ENCODE assay signal across 27 mouse cellular contexts in the genomic region with DNA sequence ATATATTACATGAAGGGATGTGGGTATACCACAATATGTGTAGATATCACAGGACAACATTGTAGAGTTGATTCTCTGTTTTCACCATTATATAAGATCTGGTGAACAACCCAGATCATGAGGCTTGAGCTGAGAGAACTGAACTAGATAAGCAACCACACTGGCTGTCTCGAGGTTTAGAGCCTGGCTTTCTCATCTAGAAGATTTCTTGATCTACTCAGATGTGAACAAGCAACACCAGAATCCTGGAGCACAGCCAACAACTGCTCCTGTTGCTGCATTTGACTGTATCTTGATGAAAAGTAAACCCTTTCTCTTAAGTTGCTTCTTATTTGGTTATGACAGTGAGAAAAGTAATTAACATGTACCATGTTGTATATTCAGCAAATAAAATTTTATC.
DNase-seq lines count a peak whose midpoint lies in the region; ATAC-seq and TF ChIP-seq lines count a peak whose summit lies in the region.
"Had no signal": no experiment of that assay in that cellular context is flagged by ENCODE, and none has a peak within 500 bp of the region (broad histone marks: within the 10 kb centered on the region; RNA-seq: fewer than 3 reads in every experiment).

No protein-coding gene starts in this region.

- no peak for TF ChIP-seq CTCF in MEL (IDR thresholded peaks at IDR 0.05 in 2 of 3, conservative IDR thresholded peaks at IDR 0.05 in 1 of 3; ENCODE audit: control insufficient read depth in 1 of 3, insufficient read depth in 1 of 3, low read depth in 2 of 3, low read length in 3 of 3, poor library complexity in 1 of 3, severe bottlenecking in 1 of 3)

- TF ChIP-seq EP300 in MEL (IDR thresholded peaks at IDR 0.05; ENCODE audit: low read depth in 1 of 2, low read length in 2 of 2), result peak; percentile 57 to 63; a peak in 3 of 4 replicates

- H3K4me1 ChIP-seq in forebrain, embryonic 14.5 days (ENCODE audit: control insufficient read depth, insufficient read depth, low read length), result no peaks in the 10 kb centered on the region
- H3K4me1 ChIP-seq in forebrain, embryonic 13.5 days, result no peaks in the 10 kb centered on the region
- peaks cover 0 to 9% of the 10 kb centered on the region in 2 experiments; a peak in 2 of 4 replicates for H3K4me1 ChIP-seq in MEL (ENCODE audit: control insufficient read depth in 1 of 2, insufficient read depth in 2 of 2, low read length in 2 of 2)
- H3K4me1 ChIP-seq: embryonic facial prominence, embryonic 13.5 days; embryonic facial prominence, embryonic 15.5 days; forebrain, embryonic 10.5 days; forebrain, embryonic 12.5 days had no signal

- H3K27ac ChIP-seq in forebrain, embryonic 14.5 days (ENCODE audit: low read depth, low read length), result no peak overlapping the region
- H3K27ac ChIP-seq in forebrain, embryonic 13.5 days, result no peak overlapping the region
- no peak overlapping the region for H3K27ac ChIP-seq in MEL (ENCODE audit: control insufficient read depth, low read depth, low read length)
- H3K27ac ChIP-seq: embryonic facial prominence, embryonic 13.5 days; embryonic facial prominence, embryonic 15.5 days; forebrain, embryonic 10.5 days; forebrain, embryonic 12.5 days had no signal

- ATAC-seq in forebrain, embryonic 14.5 days, result no peak
- no peak for ATAC-seq in forebrain, embryonic 13.5 days
- ATAC-seq: activated CD4-positive, CD25-positive, alpha-beta regulatory T cell, adult 4 months; CD4-positive, CD25-positive, alpha-beta regulatory T cell, adult 4 months; forebrain, embryonic 16.5 days; Patski had no signal

- H3K4me3 ChIP-seq in forebrain, embryonic 14.5 days (ENCODE audit: low read depth, low read length), result no peak overlapping the region
- no peak overlapping the region for H3K4me3 ChIP-seq in forebrain, embryonic 13.5 days
- no peak overlapping the region for H3K4me3 ChIP-seq in MEL (ENCODE audit: control insufficient read depth in 1 of 2, insufficient read depth in 1 of 2, low read depth in 2 of 2, low read length in 2 of 2)
- H3K4me3 ChIP-seq: embryonic facial prominence, embryonic 13.5 days; embryonic facial prominence, embryonic 15.5 days; erythroblast, embryonic 14.5 days; forebrain, embryonic 10.5 days; forebrain, embryonic 12.5 days had no signal

- no peaks in the 10 kb centered on the region for H3K27me3 ChIP-seq in forebrain, embryonic 14.5 days (replicated peaks; ENCODE audit: control insufficient read depth, insufficient read depth, low read length)
- no peaks in the 10 kb centered on the region for H3K27me3 ChIP-seq in forebrain, embryonic 13.5 days
- no peaks in the 10 kb centered on the region for H3K27me3 ChIP-seq in MEL (ENCODE audit: control insufficient read depth in 1 of 2, insufficient read depth in 2 of 2, low read length in 2 of 2)
- H3K27me3 ChIP-seq: CH12.LX; embryonic facial prominence, embryonic 13.5 days; embryonic facial prominence, embryonic 15.5 days; forebrain, embryonic 12.5 days; Patski had no signal

- H3K4me2 ChIP-seq in forebrain, embryonic 14.5 days (ENCODE audit: low read length), result no peak overlapping the region
- H3K4me2 ChIP-seq in forebrain, embryonic 13.5 days, result no peak overlapping the region
- H3K4me2 ChIP-seq: embryonic facial prominence, embryonic 13.5 days; embryonic facial prominence, embryonic 15.5 days; forebrain, embryonic 12.5 days had no signal

- peak; percentile 5 for DNase-seq in forebrain, embryonic 14.5 days (ENCODE audit: low spot score)
- DNase-seq in A20 (ENCODE audit: low read depth, low spot score) (peak; percentile 10), MEL (ENCODE audit: low read depth, low spot score) (peak; percentile 84)
- DNase-seq in brain, adult 2 months (ENCODE audit: low read depth, low spot score), result peak; percentile 6
- DNase-seq in ovary, postnatal 36 days (ENCODE audit: low spot score), result no peak
- no peak for DNase-seq in right cerebral cortex, postnatal 10 days (ENCODE audit: low spot score in 2 of 2)
- DNase-seq: adrenal gland, adult 8-10 months; adrenal gland, postnatal 14 days; adrenal gland, postnatal 36 days; B cell, adult 2 months; cerebellum, adult 11 months; cerebellum, adult 2 months; cerebellum, adult 9-10 months; cerebellum, postnatal 36 days; embryo, embryonic 11 days had no signal

- TF ChIP-seq POLR2A in MEL (IDR thresholded peaks at IDR 0.05; ENCODE audit: control insufficient read depth in 1 of 2, insufficient read depth in 1 of 2, low read depth in 1 of 2, low read length in 2 of 2, poor library complexity in 1 of 2), result no peak

- TF ChIP-seq RAD21 in MEL (IDR thresholded peaks at IDR 0.05; ENCODE audit: low read depth, low read length), result no peak

- H3K9ac ChIP-seq in forebrain, embryonic 14.5 days (ENCODE audit: low read length), result no peak overlapping the region
- no peak overlapping the region for H3K9ac ChIP-seq in forebrain, embryonic 13.5 days
- H3K9ac ChIP-seq in MEL (ENCODE audit: control insufficient read depth, low read depth, low read length, poor library complexity, severe bottlenecking), result no peak overlapping the region
- H3K9ac ChIP-seq: embryonic facial prominence, embryonic 13.5 days; embryonic facial prominence, embryonic 15.5 days; forebrain, embryonic 12.5 days had no signal

- H3K36me3 ChIP-seq in forebrain, embryonic 14.5 days (ENCODE audit: control insufficient read depth, insufficient read depth, low read length), result no peaks in the 10 kb centered on the region
- no peaks in the 10 kb centered on the region for H3K36me3 ChIP-seq in forebrain, embryonic 13.5 days (ENCODE audit: poor library complexity, severe bottlenecking)
- H3K36me3 ChIP-seq in MEL (ENCODE audit: control insufficient read depth in 1 of 2, insufficient read depth in 2 of 2, low read length in 2 of 2), result peaks cover 0 to 2% of the 10 kb centered on the region in 2 experiments; a peak in 1 of 4 replicates
- H3K36me3 ChIP-seq: embryonic facial prominence, embryonic 13.5 days; embryonic facial prominence, embryonic 15.5 days; forebrain, embryonic 10.5 days; forebrain, embryonic 12.5 days; G1E had no signal

- no peaks in the 10 kb centered on the region for H3K79me2 ChIP-seq in MEL (ENCODE audit: control insufficient read depth, insufficient read depth, low read length, poor library complexity)

- 46% methylated on average over 1 of the region's 1 CpGs for WGBS in forebrain, embryonic 14.5 days
- 68% methylated on average over 1 of the region's 1 CpGs for WGBS in forebrain, embryonic 13.5 days

- H3K9me3 ChIP-seq in forebrain, embryonic 14.5 days (replicated peaks; ENCODE audit: control insufficient read depth, low read length), result no peaks in the 10 kb centered on the region
- no peaks in the 10 kb centered on the region for H3K9me3 ChIP-seq in forebrain, embryonic 13.5 days (replicated peaks)
- no peaks in the 10 kb centered on the region for H3K9me3 ChIP-seq in MEL (replicated peaks; ENCODE audit: insufficient read depth, low read length)
- H3K9me3 ChIP-seq: embryonic facial prominence, embryonic 13.5 days; embryonic facial prominence, embryonic 15.5 days; forebrain, embryonic 10.5 days; forebrain, embryonic 12.5 days had no signal

TF ChIP-seq in MEL, 35 proteins besides CTCF, POLR2A, EP300 and RAD21:
- TF ChIP-seq RCOR1 (IDR thresholded peaks at IDR 0.05; ENCODE audit: low read depth, low read length) (peak; percentile 79), SMC3 (IDR thresholded peaks at IDR 0.05; ENCODE audit: low read depth, low read length) (no peak), TCF12 (IDR thresholded peaks at IDR 0.05; ENCODE audit: low read depth, low read length) (peak; percentile 35; the same call in 1 of the 2 replicates), GATA1 (IDR thresholded peaks at IDR 0.05; ENCODE audit: low read depth, low read length) (peak; percentile 48), ETS1 (IDR thresholded peaks at IDR 0.05; ENCODE audit: low read depth, low read length) (peak; percentile 58)

Comparison
In these comparisons a context has a peak if more than half of its experiments do, and no peak if none do; other contexts are left out.
1. DNase-seq: peak in forebrain, embryonic 14.5 days (single experiment), A20 (single experiment), MEL (single experiment) and brain, adult 2 months (single experiment); none in ovary, postnatal 36 days (single experiment) and right cerebral cortex, postnatal 10 days (0 of 2).